Mouse (Mus musculus) liver, embryonic 16.5 days (tissue): Measurements from ENCODE around the gene Galnt9. TPM values are rescaled to one million over a fixed set of nuclear protein-coding genes. Genes with fewer than 3 reads are reported as not detected.
A peak's percentile ranks its signal among the peaks of the same experiment; 100 is the strongest.

ENCODE experiments used
- ATAC-seq: fragments of 200-750 bp; cut with Nextera tagmentation; 2 replicates; pipeline ENCODE4 v1.8.0; 2017; ENCODE audit warnings: low read depth, mild to moderate bottlenecking, moderate number of reproducible peaks, moderate library complexity
- H3K27ac ChIP-seq: fragments of 300-500 bp; sonication (generic); 2 replicates; pipeline ENCODE4 v1.5.1; 2014; ENCODE audit warnings: mild to moderate bottlenecking, low read length
- H3K27me3 ChIP-seq: fragments of 300-500 bp; sonication (generic); 2 replicates; pipeline ENCODE4 v1.6.1; 2014; ENCODE audit warnings: low read depth, low read length, mixed read lengths; ENCODE audit not compliant: control insufficient read depth, insufficient read depth
- H3K36me3 ChIP-seq: fragments of 300-500 bp; sonication (generic); 2 replicates; pipeline ENCODE4 v1.6.1; 2014; ENCODE audit warnings: mild to moderate bottlenecking; ENCODE audit not compliant: control insufficient read depth, insufficient read depth
- H3K4me1 ChIP-seq: fragments of 300-500 bp; sonication (generic); 2 replicates; pipeline ENCODE4 v1.6.1; 2014; ENCODE audit warnings: low read depth, low read length, mixed read lengths; ENCODE audit not compliant: control insufficient read depth
- H3K4me2 ChIP-seq: fragments of 300-500 bp; sonication (generic); 2 replicates; pipeline ENCODE4 v1.6.1; 2014; ENCODE audit warnings: low read depth, low read length, mixed read lengths
- H3K4me3 ChIP-seq: fragments of 300-500 bp; sonication (generic); 2 replicates; pipeline ENCODE4 v1.5.1; 2014; ENCODE audit warnings: low read depth, mild to moderate bottlenecking, low read length
- H3K9ac ChIP-seq: fragments of 300-500 bp; sonication (generic); 2 replicates; pipeline ENCODE4 v1.6.1; 2014; ENCODE audit warnings: low read depth, low read length
- H3K9me3 ChIP-seq: fragments of 300-500 bp; sonication (generic); replicated peaks from 2 replicates; pipeline ENCODE4 v1.6.1; 2016; ENCODE audit warnings: low read length; ENCODE audit not compliant: control insufficient read depth
- WGBS: fragments of 180-500 bp; shearing (Covaris S2); extraction: QIAGEN DNeasy Blood & Tissue Kit; methylation state at CpG from one replicate; pipeline ENCODE4 v1.1.7; 2014; ENCODE audit not compliant: insufficient replicate concordance; 5-methylcytosine and 5-hydroxymethylcytosine counted together
- polyA plus RNA-seq: library from polyadenylated mRNA; unstranded; fragments of >200 nt; fragmentation: Nextera tagmentation; extraction: Ambion mirVana; gene quantifications from 2 replicates; pipeline ENCODE4 v1.2.1, GENCODE M21; 2015

The Galnt9 gene
- polyA plus RNA-seq, 1 experiment from 2014 or later = 0.11 TPM

DNA sequence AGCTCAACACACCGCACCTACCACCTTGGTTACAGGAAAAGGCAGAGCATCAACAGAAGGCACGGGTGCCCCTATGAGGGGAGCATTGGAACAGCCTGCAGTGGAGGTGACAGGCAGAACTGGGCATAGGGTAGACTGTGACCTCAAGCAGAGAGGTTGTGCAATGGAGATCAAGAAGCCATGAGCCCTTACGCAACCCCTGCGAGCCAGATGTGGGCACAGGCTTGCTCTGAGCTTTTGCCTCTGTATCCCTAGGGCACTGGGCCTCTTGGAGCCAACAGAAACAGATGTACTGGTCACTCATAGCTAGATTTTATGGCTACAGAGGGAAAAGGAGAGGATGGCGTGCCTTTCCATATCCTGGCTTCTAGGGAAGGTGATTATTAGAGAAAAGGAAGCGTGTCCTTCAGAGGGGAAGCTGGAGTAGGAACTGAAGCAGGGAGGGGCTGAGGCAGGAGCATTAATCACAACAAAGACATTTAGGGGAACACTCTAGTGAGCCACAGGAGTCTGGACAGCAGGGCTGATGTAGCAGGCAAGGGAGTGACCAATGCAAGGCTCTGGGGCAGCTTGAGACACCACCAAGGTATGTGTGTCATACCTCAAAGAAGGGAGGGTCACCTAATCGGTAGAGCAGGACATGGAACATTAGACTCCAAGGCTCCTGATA, 59.0 kb downstream of the Galnt9 start:
- peak; percentile 79 for ATAC-seq
- WGBS = 31% methylated on average over 7 of the region's 7 CpGs
- Histone ChIP-seq H3K9ac (no peak overlapping the region), H3K27me3 (no peaks in the 10 kb centered on the region), H3K4me2 (no peak overlapping the region), H3K36me3 (no peaks in the 10 kb centered on the region), H3K9me3 (no peaks in the 10 kb centered on the region), H3K4me1 (peaks cover 5% of the 10 kb centered on the region), H3K4me3 (no peak overlapping the region), H3K27ac (no peak overlapping the region)

- no peaks in the 10 kb centered on the region for H3K36me3 ChIP-seq
- ATAC-seq = no peak
- 56% methylated on average over 2 of the region's 2 CpGs for WGBS
- no peak overlapping the region for H3K9ac ChIP-seq
- H3K4me1 ChIP-seq = peaks cover 5% of the 10 kb centered on the region
- no peaks in the 10 kb centered on the region for H3K9me3 ChIP-seq
- no peaks in the 10 kb centered on the region for H3K27me3 ChIP-seq
- no peak overlapping the region for H3K4me2 ChIP-seq
- H3K27ac ChIP-seq = no peak overlapping the region
- no peak overlapping the region for H3K4me3 ChIP-seq
These were observed 60.2 kb downstream of the Galnt9 start for GRCm38 (mm10) chr5:110604311-110604710.

GRCm38 (mm10) chr5:110605531-110606221, 61.5 kb downstream of the Galnt9 start:
- no peaks in the 10 kb centered on the region for H3K9me3 ChIP-seq
- no peak overlapping the region for H3K9ac ChIP-seq
- peaks cover 5% of the 10 kb centered on the region for H3K4me1 ChIP-seq
- no peaks in the 10 kb centered on the region for H3K36me3 ChIP-seq
- ATAC-seq = no peak
- no peaks in the 10 kb centered on the region for H3K27me3 ChIP-seq
- 23% methylated on average over 5 of the region's 5 CpGs for WGBS
- H3K27ac ChIP-seq = no peak overlapping the region
- H3K4me3 ChIP-seq = no peak overlapping the region
- H3K4me2 ChIP-seq = no peak overlapping the region

- Histone ChIP-seq H3K36me3 (no peaks in the 10 kb centered on the region), H3K27ac (no peak overlapping the region), H3K9me3 (no peaks in the 10 kb centered on the region), H3K9ac (no peak overlapping the region), H3K4me3 (no peak overlapping the region), H3K27me3 (no peaks in the 10 kb centered on the region), H3K4me1 (peaks cover 5% of the 10 kb centered on the region), H3K4me2 (no peak overlapping the region)
- WGBS = 52% methylated on average over 3 of the region's 3 CpGs
- no peak for ATAC-seq
These were observed 63.6 kb downstream of the Galnt9 start for GRCm38 (mm10) chr5:110607767-110608166.

GRCm38 (mm10) chr5:110608336-110608735, 64.2 kb downstream of the Galnt9 start:
- no peaks in the 10 kb centered on the region for H3K27me3 ChIP-seq
- ATAC-seq = no peak
- H3K4me2 ChIP-seq = no peak overlapping the region

GRCm38 (mm10) chr5:110608941-110609340, 64.8 kb downstream of the Galnt9 start:
- H3K27ac ChIP-seq = no peak overlapping the region
- H3K4me1 ChIP-seq = no peaks in the 10 kb centered on the region
- H3K9ac ChIP-seq = no peak overlapping the region
- H3K9me3 ChIP-seq = no peaks in the 10 kb centered on the region
- WGBS = 63% methylated on average over 8 of the region's 8 CpGs
- H3K36me3 ChIP-seq = no peaks in the 10 kb centered on the region
- no peak overlapping the region for H3K4me2 ChIP-seq
- H3K4me3 ChIP-seq = no peak overlapping the region
- no peak for ATAC-seq
- no peaks in the 10 kb centered on the region for H3K27me3 ChIP-seq

More at GRCm38 (mm10) chr5:110608336-110608735, 64.2 kb downstream of the Galnt9 start:
- H3K36me3 ChIP-seq = no peaks in the 10 kb centered on the region
- H3K9ac ChIP-seq = no peak overlapping the region
- H3K4me1 ChIP-seq = peaks cover under 1% of the 10 kb centered on the region
- WGBS = 48% methylated on average over 6 of the region's 6 CpGs
- H3K9me3 ChIP-seq = no peaks in the 10 kb centered on the region
- H3K27ac ChIP-seq = no peak overlapping the region
- no peak overlapping the region for H3K4me3 ChIP-seq

DNA sequence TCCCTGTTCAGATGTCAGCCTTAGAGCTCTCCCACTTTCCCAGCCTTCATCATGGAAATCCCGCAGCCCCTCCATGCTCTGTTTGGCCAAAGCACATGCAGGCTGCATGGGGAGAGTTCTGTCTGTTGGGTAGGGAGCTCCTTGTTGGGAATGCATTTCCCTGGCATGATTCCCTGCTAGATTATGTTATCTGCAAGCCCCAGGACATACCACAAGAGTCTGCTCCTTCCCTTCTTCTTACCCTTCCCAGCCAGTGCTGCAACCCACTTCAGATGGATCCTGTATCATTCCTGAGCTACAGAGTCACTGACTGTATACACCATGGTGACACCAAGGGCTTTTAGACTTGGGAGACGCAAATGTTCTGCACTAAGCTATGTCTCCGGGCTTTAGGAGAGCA, 65.3 kb downstream of the Galnt9 start:
- ATAC-seq = no peak
- 64% methylated on average over 3 of the region's 3 CpGs for WGBS
- no peak overlapping the region for H3K4me2 ChIP-seq
- no peak overlapping the region for H3K27ac ChIP-seq
- no peak overlapping the region for H3K4me3 ChIP-seq
- H3K4me1 ChIP-seq = no peaks in the 10 kb centered on the region
- no peaks in the 10 kb centered on the region for H3K27me3 ChIP-seq
- no peaks in the 10 kb centered on the region for H3K9me3 ChIP-seq
- no peak overlapping the region for H3K9ac ChIP-seq
- no peaks in the 10 kb centered on the region for H3K36me3 ChIP-seq

- Histone ChIP-seq H3K27ac (no peak overlapping the region), H3K9me3 (no peaks in the 10 kb centered on the region), H3K4me1 (no peaks in the 10 kb centered on the region), H3K36me3 (no peaks in the 10 kb centered on the region), H3K9ac (no peak overlapping the region), H3K4me2 (no peak overlapping the region), H3K4me3 (no peak overlapping the region), H3K27me3 (no peaks in the 10 kb centered on the region)
- 64% methylated on average over 5 of the region's 5 CpGs for WGBS
- no peak for ATAC-seq
These were observed 65.7 kb downstream of the Galnt9 start for GRCm38 (mm10) chr5:110609868-110610267.

- no peak overlapping the region for H3K4me3 ChIP-seq
These were observed 66.3 kb downstream of the Galnt9 start for GRCm38 (mm10) chr5:110610484-110610883.

More at GRCm38 (mm10) chr5:110610484-110610883, 66.3 kb downstream of the Galnt9 start:
- WGBS = 71% methylated on average over 7 of the region's 7 CpGs
- no peaks in the 10 kb centered on the region for H3K4me1 ChIP-seq
- ATAC-seq = no peak
- H3K27ac ChIP-seq = no peak overlapping the region
- H3K36me3 ChIP-seq = no peaks in the 10 kb centered on the region
- H3K4me2 ChIP-seq = no peak overlapping the region
- H3K9ac ChIP-seq = no peak overlapping the region
- no peaks in the 10 kb centered on the region for H3K9me3 ChIP-seq
- no peaks in the 10 kb centered on the region for H3K27me3 ChIP-seq
